In the genomic region with DNA sequence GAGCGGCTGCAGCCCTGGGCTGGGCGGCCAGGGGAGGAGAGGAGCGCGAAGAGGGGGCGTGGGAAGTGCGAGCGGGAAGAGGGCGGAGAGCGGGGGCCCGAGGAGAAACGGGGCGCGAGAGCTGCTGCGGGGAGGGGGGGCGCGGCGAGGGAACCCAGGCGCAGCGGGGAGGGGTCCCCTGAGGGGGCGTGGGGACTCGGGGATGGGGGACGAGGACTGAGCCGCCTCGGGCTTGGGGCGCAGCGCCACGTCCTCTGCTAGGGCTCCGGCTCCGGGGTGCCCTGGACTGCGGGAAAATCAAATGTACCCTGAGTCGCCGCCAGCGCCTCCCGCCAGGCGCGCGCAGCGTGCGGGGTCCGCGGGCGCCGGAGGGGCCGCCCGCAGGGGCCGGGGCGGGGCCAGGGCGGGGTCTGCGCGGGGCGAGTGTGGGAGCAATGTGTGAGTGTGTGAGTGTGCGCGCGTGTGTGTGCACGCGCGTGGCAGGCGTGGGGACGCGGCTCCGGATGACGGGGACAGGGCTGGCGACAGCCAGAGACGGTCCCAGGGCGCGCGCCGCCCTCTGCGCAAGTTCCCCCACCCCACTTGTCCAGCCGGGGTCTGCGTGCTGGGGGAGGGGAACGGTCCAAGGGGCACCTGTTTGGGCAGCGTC, we compare ENCODE assay signal across 8 mouse cellular contexts. TPM values are rescaled to one million over a fixed set of nuclear protein-coding genes. Genes with fewer than 3 reads are reported as not detected.
DNase-seq lines count a peak whose midpoint lies in the region; ATAC-seq lines count a peak whose summit lies in the region.

A gene (minus strand): TSS at position 396 of the 649 bp plus-strand sequence.

- H3K4me2 ChIP-seq in kidney, embryonic 15.5 days, result peak within 1 kb of the TSS; percentile 100
- H3K4me2 ChIP-seq in neural tube, embryonic 13.5 days, result peak within 1 kb of the TSS; percentile 99

- peak; percentile 46 for ATAC-seq in kidney, embryonic 15.5 days (replicated peaks; ENCODE audit: low FRiP score)
- ATAC-seq in neural tube, embryonic 13.5 days (ENCODE audit: low read depth), result peak; percentile 65
- no peak for ATAC-seq in inflammation-experienced regulatory T-cells, adult 6 months

- H3K9me3 ChIP-seq in kidney, embryonic 15.5 days (replicated peaks), result no peaks in the 10 kb centered on the region
- no peaks in the 10 kb centered on the region for H3K9me3 ChIP-seq in limb, embryonic 10.5 days (replicated peaks)
- no peaks in the 10 kb centered on the region for H3K9me3 ChIP-seq in neural tube, embryonic 13.5 days

- no peak within 1 kb of the TSS for H3K27ac ChIP-seq in kidney, embryonic 15.5 days
- H3K27ac ChIP-seq in brown adipose tissue, adult 24 weeks (replicated peaks; ENCODE audit: low read depth, low read length), result no peak within 1 kb of the TSS
- peak within 1 kb of the TSS; percentile 79 for H3K27ac ChIP-seq in limb, embryonic 10.5 days
- H3K27ac ChIP-seq in neural tube, embryonic 13.5 days (replicated peaks), result 0 out of 2 replicates have a peak within 1 kb of the TSS, but pooled peaks have one; percentile 38

- peak within 1 kb of the TSS; percentile 55 for H3K9ac ChIP-seq in kidney, embryonic 15.5 days
- H3K9ac ChIP-seq in neural tube, embryonic 13.5 days, result peak within 1 kb of the TSS; percentile 80

- H3K4me1 ChIP-seq in kidney, embryonic 15.5 days, result peaks cover 30% of the 10 kb centered on the region
- H3K4me1 ChIP-seq in brown adipose tissue, adult 24 weeks (ENCODE audit: control insufficient read depth, insufficient read depth, insufficient read length, low read length), result no peaks in the 10 kb centered on the region; the same call in 1 of the 2 replicates
- peaks cover 34% of the 10 kb centered on the region for H3K4me1 ChIP-seq in limb, embryonic 10.5 days
- H3K4me1 ChIP-seq in neural tube, embryonic 13.5 days (replicated peaks), result peaks cover 34% of the 10 kb centered on the region

- H3K27me3 ChIP-seq in kidney, embryonic 15.5 days, result peaks cover 71% of the 10 kb centered on the region
- H3K27me3 ChIP-seq in limb, embryonic 10.5 days (ENCODE audit: low read depth, poor library complexity, severe bottlenecking), result peaks cover 69% of the 10 kb centered on the region
- H3K27me3 ChIP-seq in neural tube, embryonic 13.5 days, result peaks cover 37% of the 10 kb centered on the region

- peak within 1 kb of the TSS; percentile 67 for H3K4me3 ChIP-seq in kidney, embryonic 15.5 days (replicated peaks)
- H3K4me3 ChIP-seq in brown adipose tissue, adult 24 weeks (ENCODE audit: insufficient read depth, low read depth, low read length), result peak within 1 kb of the TSS; percentile 40
- H3K4me3 ChIP-seq in limb, embryonic 10.5 days, result peak within 1 kb of the TSS; percentile 76
- H3K4me3 ChIP-seq in neural tube, embryonic 13.5 days, result peak within 1 kb of the TSS; percentile 65

- H3K36me3 ChIP-seq in kidney, embryonic 15.5 days, result no peaks in the 10 kb centered on the region
- H3K36me3 ChIP-seq in limb, embryonic 10.5 days, result no peaks in the 10 kb centered on the region
- no peaks in the 10 kb centered on the region for H3K36me3 ChIP-seq in neural tube, embryonic 13.5 days

- under 1% methylated on average over 52 of the region's 73 CpGs for WGBS in kidney, embryonic 15.5 days
- WGBS in limb, embryonic 10.5 days, result under 1% methylated on average over 64 of the region's 73 CpGs
- WGBS in neural tube, embryonic 13.5 days, result 1% methylated on average over 49 of the region's 73 CpGs

- no peak for DNase-seq in kidney, adult 11 months
- DNase-seq in frontal cortex, postnatal 14 days (ENCODE audit: low spot score in 2 of 2), result peak; percentile 38 to 41
- DNase-seq in limb, embryonic 10.5 days (ENCODE audit: low spot score), result peak; percentile 60
- DNase-seq in urinary bladder, postnatal 36 days (ENCODE audit: low spot score in 2 of 2), result no peak

RNA-seq across cellular contexts. Expression of the gene that starts here (rescaled TPM):
- 7.8 and 9.4 TPM in 2 replicates for polyA plus RNA-seq in kidney, embryonic 15.5 days (2015; fragmentation: Nextera tagmentation; extraction: Ambion mirVana)
- not detected in 2 replicates for polyA plus RNA-seq in brown adipose tissue, adult 24 weeks (2012; ENCODE audit: insufficient read depth, insufficient read length, missing spikeins)
- polyA plus RNA-seq in limb, embryonic 10.5 days (2016; fragmentation: Nextera tagmentation; extraction: Ambion mirVana), result 2.0 and 3.2 TPM in 2 replicates
- 21.6 and 23.4 TPM in 2 replicates for polyA plus RNA-seq in neural tube, embryonic 13.5 days (2015; fragmentation: Nextera tagmentation; extraction: Ambion mirVana)
- 1 to 10 TPM in 2 of 3 experiments, under 1 TPM in 1; 0.59 to 2.4 (median 1.7) TPM for polyA plus RNA-seq in inflammation-experienced regulatory T-cells, adult 6 months (2017; shearing (Covaris generic))

Comparison
In these comparisons a context has a peak if more than half of its experiments do, and no peak if none do; other contexts are left out.
1. H3K27ac ChIP-seq: peak in limb, embryonic 10.5 days (single experiment) and neural tube, embryonic 13.5 days (single experiment); none in kidney, embryonic 15.5 days (single experiment) and brown adipose tissue, adult 24 weeks (single experiment).
2. DNase-seq: peak in frontal cortex, postnatal 14 days (2 of 2) and limb, embryonic 10.5 days (single experiment); none in kidney, adult 11 months (single experiment) and urinary bladder, postnatal 36 days (0 of 2).
3. Peak in every context shown above with its lines, with median percentiles within 50 percentile points of each other: H3K4me3 ChIP-seq.